Mouse (Mus musculus) ES-CJ7 (cell line): Measurements from ENCODE around the gene Cenpb.

Experiments
- DNase-seq: peaks from one replicate; pipeline ENCODE4 v3.0.0; 2011; ENCODE audit warnings: low read depth, low spot score

Gene Cenpb

DNA sequence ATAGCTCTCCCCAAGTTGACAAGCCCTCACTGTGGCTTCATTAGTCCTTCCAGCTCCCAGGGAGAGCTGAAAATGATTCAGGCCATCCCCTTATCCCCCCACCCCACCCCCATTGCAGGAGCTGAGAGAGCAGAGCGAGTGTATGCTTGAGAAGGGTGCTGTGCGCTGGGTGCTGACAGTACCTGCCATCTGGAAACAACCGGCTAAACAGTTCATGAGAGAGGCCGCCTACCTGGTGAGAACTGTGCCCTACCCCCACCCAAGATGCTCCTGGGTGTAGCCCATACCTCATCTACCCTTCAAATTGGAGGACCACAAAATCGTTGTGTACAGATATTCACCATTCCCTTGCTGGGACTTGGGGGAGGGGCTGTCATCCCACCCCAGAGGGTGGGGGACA, 40.6 kb downstream of the Cenpb start:
- no peak for DNase-seq

- DNase-seq, result no peak
Measured at GRCm38 (mm10) chr2:131138760-131139159, 41.1 kb downstream of the Cenpb start.

DNA sequence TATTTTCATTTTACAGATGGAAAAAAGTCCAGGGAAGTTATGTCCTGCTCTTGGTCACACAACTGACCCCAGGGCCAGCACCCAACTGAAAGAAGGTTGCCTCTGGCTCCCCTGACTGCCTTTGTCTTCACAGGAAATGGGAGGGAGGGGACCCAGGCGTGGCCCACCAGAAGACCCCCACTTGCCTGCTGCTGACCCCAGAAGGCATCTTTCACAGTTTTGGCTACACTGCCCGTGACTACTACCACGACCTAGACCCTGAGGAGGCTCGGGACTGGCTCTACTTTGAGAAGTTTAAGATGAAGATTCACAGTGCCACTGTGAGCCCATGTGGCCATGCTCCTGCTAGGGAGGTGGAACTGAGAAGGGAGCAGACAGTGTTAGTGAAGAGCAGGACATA, 41.6 kb downstream of the Cenpb start:
- DNase-seq, result no peak

DNA sequence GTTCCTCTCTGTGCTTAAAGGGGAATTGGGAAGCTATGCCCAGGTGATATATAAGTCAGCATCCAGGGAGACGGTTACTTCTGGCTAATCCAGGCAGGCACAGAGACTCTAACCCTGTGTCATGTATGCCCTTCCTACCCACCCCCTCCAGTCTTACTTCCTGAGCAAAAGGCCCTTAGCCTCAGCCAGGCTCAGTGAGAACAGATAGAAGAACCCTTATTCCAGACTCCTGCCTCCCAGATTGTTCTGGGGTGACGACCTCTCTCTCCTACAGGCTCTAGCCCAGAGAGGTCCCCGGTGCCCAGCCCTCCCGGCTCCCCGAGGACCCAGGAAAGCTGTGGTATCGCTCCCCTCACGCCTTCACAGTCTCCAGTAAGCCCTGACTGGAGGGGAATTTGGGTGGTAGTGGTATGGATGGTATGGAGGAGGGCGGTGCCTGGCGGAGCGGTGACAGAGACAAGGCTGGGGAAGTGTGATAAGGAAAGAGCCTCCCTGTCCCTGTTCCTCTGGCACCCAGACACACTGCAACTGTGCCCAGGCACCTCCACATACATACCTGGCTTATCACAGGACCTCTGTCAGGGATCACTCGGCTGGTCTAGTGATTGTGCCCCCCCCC, 44.2 kb downstream of the Cenpb start:
- DNase-seq, result no peak

DNA sequence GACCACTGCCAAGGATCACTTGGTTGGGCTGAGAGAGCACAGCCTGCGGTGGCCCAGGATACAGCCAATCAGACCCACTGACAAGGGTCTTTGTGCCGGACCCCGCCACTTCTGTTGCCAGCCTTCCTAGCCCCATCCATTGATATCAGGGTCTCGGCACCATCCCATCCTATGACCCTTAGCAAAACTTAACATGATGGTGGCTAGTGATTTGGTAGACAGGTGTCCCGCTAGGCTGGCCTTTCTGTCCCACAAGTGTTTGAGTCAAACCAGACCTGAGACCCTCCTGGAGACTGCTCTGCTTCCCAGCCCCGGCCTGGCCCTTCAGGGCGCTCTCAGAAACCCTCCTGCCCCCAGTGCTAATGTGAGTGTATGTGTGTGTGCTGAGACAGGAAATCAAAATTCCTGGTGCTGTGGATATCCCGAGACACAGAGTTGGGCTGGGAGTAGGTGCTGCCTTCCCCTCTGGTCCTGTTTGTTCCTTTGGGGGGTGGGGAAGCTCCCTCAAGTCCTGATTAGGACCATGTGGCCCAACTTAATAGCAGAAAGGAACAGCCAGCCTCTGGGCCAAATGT, 45.0 kb downstream of the Cenpb start:
- DNase-seq, result no peak

DNA sequence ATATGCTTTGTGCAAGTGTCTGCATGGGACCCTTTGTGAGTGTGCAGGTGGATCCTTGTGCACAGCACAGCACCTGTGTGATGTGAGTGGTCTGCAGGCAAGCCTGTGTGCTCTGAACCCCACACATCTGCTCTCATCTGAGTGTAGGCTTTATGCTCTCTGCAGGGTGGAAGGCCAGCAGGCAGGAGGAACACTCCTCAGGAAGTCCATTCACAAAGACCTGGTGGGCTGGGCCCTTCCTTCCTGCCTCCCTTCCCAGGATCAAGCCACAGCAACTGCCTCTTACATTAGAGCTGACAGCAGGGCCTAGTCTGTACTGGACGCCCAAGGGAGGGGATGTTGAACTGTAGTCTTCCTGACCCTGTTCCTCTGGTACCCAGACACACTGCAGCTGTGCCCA, 45.5 kb downstream of the Cenpb start:
- no peak for DNase-seq

DNA sequence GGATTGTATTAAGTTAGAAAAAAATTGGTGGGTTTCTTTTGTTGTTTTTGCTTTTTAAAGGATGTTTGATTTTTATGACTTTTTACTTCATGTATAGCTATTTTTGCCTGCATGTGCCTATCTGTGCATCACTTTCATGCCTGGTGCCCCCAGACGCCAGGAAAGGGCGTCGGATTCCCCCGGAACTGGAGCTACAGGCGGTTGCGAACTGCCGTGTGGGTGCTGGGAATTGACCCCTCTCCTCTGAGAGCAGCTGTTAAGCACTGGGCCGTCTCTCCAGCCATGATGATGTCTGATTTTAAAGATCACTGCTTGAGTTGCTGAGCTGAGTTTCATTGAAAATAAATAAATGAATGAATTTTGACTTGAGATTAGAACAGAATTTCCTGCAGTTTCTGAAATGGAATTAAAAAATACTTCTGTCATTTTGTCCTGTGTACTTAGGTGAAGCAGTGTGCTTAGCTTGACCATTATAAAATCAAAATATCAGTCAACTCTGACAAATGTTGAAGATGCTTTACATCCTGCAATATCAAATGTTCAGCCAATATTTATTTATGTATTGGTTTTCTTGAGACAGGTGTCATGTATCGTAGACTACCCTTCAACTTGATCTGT, 46.8 kb downstream of the Cenpb start, which contains the start of gene Gm11037:
Gm11037 (plus strand) TSS at position 568 of the 618 bp plus-strand sequence.
- DNase-seq, result no peak

DNA sequence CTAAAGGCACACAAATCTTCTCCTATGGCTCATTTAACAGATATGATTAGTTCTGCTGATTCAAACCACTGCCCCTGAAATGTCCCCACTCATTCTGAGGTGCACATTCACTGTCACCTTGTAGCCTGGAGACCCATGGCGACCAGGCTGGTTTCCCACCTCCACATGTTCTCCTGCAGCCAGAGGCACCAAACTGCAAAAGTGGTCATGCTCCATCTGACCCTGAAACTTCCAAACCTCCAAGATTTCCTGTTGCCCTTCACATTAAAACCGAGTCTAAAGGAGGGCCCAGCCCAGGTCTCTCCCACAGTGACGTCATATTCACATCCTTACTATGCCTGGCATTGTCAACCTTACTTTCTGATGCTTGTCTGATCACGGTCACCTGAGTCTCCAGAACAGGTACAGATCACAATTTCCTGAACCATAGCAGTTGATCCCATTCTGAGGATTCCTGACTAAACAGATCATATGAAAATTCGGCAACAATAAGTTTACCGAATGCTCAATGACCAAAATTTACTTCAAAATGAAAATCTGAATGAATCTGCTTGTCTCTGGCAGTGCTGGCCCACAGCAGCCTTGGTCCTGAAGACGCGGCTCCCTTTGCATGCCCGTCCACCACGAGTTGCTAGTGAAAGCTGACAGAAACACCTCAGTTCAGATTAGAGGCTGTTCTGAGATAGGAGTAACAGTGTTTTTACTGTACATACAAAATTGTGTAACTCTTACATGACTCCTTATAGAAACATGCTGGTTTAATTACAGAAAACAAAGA, 47.6 kb downstream of the Cenpb start:
- DNase-seq, result no peak

DNA sequence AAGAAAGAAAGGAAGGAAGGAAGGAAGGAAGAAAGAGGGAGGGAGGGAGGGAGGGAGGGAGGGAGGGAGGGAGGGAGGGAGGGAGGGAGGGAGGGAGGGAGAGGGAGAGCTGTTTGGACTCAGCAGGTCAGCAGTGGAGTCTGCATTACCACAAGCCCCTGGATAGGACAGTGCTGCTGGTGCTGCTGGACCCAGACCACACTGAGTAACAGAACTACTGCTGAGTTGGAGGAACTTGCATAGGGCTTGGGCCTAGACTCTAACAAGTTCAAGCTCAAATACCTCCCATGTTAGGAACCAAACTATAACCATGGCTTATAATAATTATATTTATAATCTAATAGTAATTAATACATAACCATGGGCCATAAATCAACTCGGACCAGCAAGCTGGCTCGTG, 49.0 kb downstream of the Cenpb start:
- DNase-seq, result no peak

- DNase-seq, result no peak
Measured at GRCm38 (mm10) chr2:131129836-131130235, 50.0 kb downstream of the Cenpb start.

DNA sequence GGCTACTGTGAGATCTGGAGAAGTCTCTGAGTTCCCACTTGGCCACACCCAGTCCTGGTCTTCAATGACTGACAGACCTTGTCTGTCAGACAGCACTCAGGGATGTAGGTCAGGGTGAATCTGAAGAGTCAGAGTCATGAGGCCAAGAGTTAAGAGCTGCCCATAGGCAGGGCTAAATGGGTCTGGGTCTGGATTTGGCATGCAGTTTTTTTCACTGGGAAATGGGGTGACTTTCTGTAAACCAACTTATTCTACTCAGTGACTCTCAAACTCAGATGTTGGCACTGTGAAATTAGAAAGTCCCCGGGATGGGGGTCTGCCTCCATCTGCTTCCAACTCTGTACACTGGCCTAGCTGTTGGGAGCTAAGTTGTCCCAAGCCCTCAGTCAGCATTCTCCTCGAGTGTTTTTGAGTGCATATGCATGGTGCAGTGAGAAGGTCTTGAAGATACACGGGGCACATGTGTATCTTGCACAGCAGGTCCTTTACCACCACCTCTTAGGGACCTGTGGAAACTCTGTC, 51.2 kb downstream of the Cenpb start:
- DNase-seq, result no peak

- no peak for DNase-seq
Measured at GRCm38 (mm10) chr2:131128211-131128610, 51.7 kb downstream of the Cenpb start.

GRCm38 (mm10) chr2:131127161-131127730, 52.6 kb downstream of the Cenpb start, which contains the start of gene Hspa12b:
Gene Hspa12b, plus strand, starts transcription at chr2:131127280.
- DNase-seq, result no peak

- DNase-seq, result no peak
Measured at GRCm38 (mm10) chr2:131125964-131126815, 53.7 kb downstream of the Cenpb start.
